Mouse (Mus musculus) liver, postnatal 0 days (tissue): ENCODE data around the gene Kctd5.

Experiments
- CTCF ChIP-seq: sonication (generic); IDR thresholded peaks from 2 replicates; pipeline ENCODE4 v1.5.1; 2016; ENCODE audit warnings: antibody characterized with exemption, low read depth
- EP300 ChIP-seq: IDR thresholded peaks from 2 replicates; pipeline ENCODE4 v1.6.1; 2016; ENCODE audit warnings: antibody characterized with exemption, low read depth, mild to moderate bottlenecking

DNA sequence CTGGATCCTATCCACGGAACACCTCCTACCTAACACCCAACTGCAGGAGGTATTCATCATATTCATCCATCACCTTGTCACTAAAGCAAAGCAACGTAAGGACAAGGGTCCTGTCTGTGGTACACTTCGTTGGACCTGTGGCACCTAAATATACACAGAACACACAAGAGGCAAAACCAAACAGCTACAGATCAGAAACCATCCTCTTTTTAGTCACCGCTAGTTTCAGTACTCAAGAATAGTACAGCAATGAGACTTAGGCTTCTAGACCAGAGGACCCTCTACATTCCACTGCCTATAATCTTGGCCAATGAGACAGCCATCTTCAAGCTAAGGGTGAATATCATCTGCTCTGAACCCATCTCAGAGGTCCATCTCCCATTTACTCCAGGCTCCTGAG is 25.1 kb upstream of the Kctd5 start:
- TF ChIP-seq CTCF, result no peak
- TF ChIP-seq EP300, result no peak
